Mouse (Mus musculus) forebrain, postnatal 0 days (tissue): ENCODE data around the gene Iqcg. TPM values are rescaled to one million over a fixed set of nuclear protein-coding genes. Genes with fewer than 3 reads are reported as not detected.
A peak's percentile ranks its signal among the peaks of the same experiment; 100 is the strongest.

ENCODE experiments used
- ATAC-seq: fragments of 200-750 bp; cut with Nextera tagmentation; 2 replicates; pipeline ENCODE4 v1.8.0; 2017; ENCODE audit warnings: mild to moderate bottlenecking, moderate library complexity
- DNase-seq: peaks from one replicate; pipeline ENCODE4 v3.0.0-alpha.2; 2015
- H3K27ac ChIP-seq: fragments of 300-500 bp; sonication (generic); 2 replicates; pipeline ENCODE4 v1.5.1; 2014; ENCODE audit warnings: low read depth, mild to moderate bottlenecking, antibody characterized with exemption, low read length, moderate library complexity, mixed read lengths
- H3K27me3 ChIP-seq: fragments of 300-500 bp; sonication (generic); 2 replicates; pipeline ENCODE4 v1.6.1; 2014; ENCODE audit warnings: mild to moderate bottlenecking, low read length, mixed read lengths; ENCODE audit not compliant: insufficient read depth
- H3K36me3 ChIP-seq: fragments of 300-500 bp; sonication (generic); 2 replicates; pipeline ENCODE4 v1.6.1; 2014; ENCODE audit warnings: mild to moderate bottlenecking, moderate library complexity; ENCODE audit not compliant: insufficient read depth
- H3K4me1 ChIP-seq: fragments of 300-500 bp; sonication (generic); 2 replicates; pipeline ENCODE4 v1.6.1; 2014; ENCODE audit warnings: antibody characterized with exemption; ENCODE audit not compliant: insufficient read depth
- H3K4me2 ChIP-seq: fragments of 300-500 bp; sonication (generic); 2 replicates; pipeline ENCODE4 v1.6.1; 2014; ENCODE audit warnings: low read depth, mild to moderate bottlenecking, moderate library complexity
- H3K4me3 ChIP-seq: fragments of 300-500 bp; sonication (generic); 2 replicates; pipeline ENCODE4 v1.5.1; 2014; ENCODE audit warnings: low read depth, low read length, mixed read lengths
- H3K9ac ChIP-seq: fragments of 300-500 bp; sonication (generic); 2 replicates; pipeline ENCODE4 v1.6.1; 2014; ENCODE audit warnings: mild to moderate bottlenecking
- H3K9me3 ChIP-seq: fragments of 300-500 bp; sonication (generic); 2 replicates; pipeline ENCODE4 v1.6.1; 2016; ENCODE audit warnings: low read length
- CTCF ChIP-seq: sonication (generic); IDR thresholded peaks from 2 replicates; pipeline ENCODE4 v1.5.1; 2016; ENCODE audit warnings: antibody characterized with exemption, control low read depth, low read depth
- WGBS: fragments of 180-500 bp; shearing (Covaris S2); extraction: QIAGEN DNeasy Blood & Tissue Kit; methylation state at CpG from one replicate; pipeline ENCODE4 v1.1.7; 2014; 5-methylcytosine and 5-hydroxymethylcytosine counted together
- microRNA counts: library from miRNA; unstranded; fragments of <30 nt; microRNA quantifications from one replicate; lab custom pipeline; 2015
- microRNA-seq, 2 experiments: library from miRNA; unstranded; fragments of <30 nt; microRNA quantifications; one replicate each; pipeline ENCODE4; 2016
- polyA plus RNA-seq: library from polyadenylated mRNA; unstranded; fragments of >200 nt; fragmentation: Nextera tagmentation; extraction: Ambion mirVana; gene quantifications from 2 replicates; pipeline ENCODE4 v1.2.1, GENCODE M21; 2015
- total RNA-seq: library from RNA; depleted of rRNA; stranded (reverse); fragments of >200 nt; gene quantifications from 2 replicates; pipeline ENCODE4 v1.2.3, GENCODE M21; 2014; rRNA removed

Gene Iqcg
- total and polyA plus RNA-seq, 2 experiments from 2014 or later: 6.0 to 8.3 TPM

DNA sequence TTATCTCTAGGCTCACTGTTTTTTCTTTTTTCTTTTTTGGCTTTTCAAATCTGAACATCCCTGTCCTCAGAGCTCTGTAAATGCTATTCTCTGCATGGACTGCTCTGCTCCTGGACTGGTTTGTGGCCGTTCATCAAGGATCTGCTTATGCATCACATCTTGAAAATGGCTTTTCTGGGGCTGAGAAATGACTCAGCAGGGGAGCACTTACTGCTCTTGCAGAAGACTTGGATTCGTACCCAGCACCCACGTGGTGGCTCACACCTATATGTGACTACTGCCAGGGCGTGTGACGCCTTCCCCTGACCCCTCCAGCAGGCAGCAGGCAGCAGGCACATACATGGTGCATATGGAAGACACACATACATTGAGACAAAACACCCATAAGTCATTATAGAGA lies 63.9 kb downstream of the Iqcg start:
- DNase-seq: no peak
- Histone ChIP-seq H3K4me1 (no peaks in the 10 kb centered on the region), H3K36me3 (peaks cover 34% of the 10 kb centered on the region), H3K9me3 (no peaks in the 10 kb centered on the region), H3K4me3 (no peak overlapping the region), H3K27ac (no peak overlapping the region), H3K4me2 (no peak overlapping the region), H3K9ac (no peak overlapping the region), H3K27me3 (no peaks in the 10 kb centered on the region)
- WGBS: 88% methylated on average over 5 of the region's 5 CpGs
- no peak for TF ChIP-seq CTCF
- ATAC-seq: no peak

DNA sequence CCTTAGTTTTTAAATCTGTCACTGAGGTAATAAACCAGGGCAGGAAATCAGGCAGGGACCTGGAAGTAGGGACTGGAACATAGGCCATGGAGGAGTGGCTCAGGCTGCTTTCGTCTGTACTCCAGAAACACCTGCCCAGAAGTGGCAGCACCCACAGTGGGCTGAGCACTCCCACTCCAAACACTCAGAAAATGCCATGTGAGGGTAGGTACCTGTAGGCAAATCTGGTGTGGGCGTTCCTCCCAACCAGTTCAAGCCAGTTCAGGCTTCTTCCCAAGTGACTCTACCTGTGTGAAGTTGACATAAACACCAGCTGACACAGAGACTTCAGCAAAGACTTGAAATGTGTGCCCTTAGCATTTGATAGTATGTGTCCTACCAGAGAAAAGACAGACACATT lies 71.4 kb downstream of the Iqcg start:
- no peak for DNase-seq
- no peaks in the 10 kb centered on the region for H3K9me3 ChIP-seq
- H3K4me1 ChIP-seq: no peaks in the 10 kb centered on the region
- no peak for ATAC-seq
- no peak overlapping the region for H3K9ac ChIP-seq
- 97% methylated on average over 2 of the region's 2 CpGs for WGBS
- H3K27me3 ChIP-seq: no peaks in the 10 kb centered on the region
- peaks cover 16% of the 10 kb centered on the region; the same call in 1 of the 2 replicates for H3K36me3 ChIP-seq
- H3K27ac ChIP-seq: no peak overlapping the region
- no peak overlapping the region for H3K4me3 ChIP-seq
- no peak for TF ChIP-seq CTCF
- no peak overlapping the region for H3K4me2 ChIP-seq

- peaks cover 21% of the 10 kb centered on the region; the same call in 1 of the 2 replicates for H3K36me3 ChIP-seq
- H3K27ac ChIP-seq: no peak overlapping the region
- ATAC-seq (no peak), DNase-seq (no peak)
- H3K4me3 ChIP-seq: no peak overlapping the region
- H3K27me3 ChIP-seq: no peaks in the 10 kb centered on the region
- no peaks in the 10 kb centered on the region for H3K9me3 ChIP-seq
- 90% methylated on average over 4 of the region's 4 CpGs for WGBS
- no peak for TF ChIP-seq CTCF
- no peak overlapping the region for H3K9ac ChIP-seq
- no peaks in the 10 kb centered on the region for H3K4me1 ChIP-seq
- no peak overlapping the region for H3K4me2 ChIP-seq
Measured at GRCm38 (mm10) chr16:32981405-32981804, 74.6 kb downstream of the Iqcg start.

- no peak overlapping the region for H3K27ac ChIP-seq
- H3K27me3 ChIP-seq: no peaks in the 10 kb centered on the region
- peaks cover 24% of the 10 kb centered on the region for H3K36me3 ChIP-seq
- WGBS: 54% methylated on average over 1 of the region's 1 CpGs
- H3K9me3 ChIP-seq: no peaks in the 10 kb centered on the region
- peak; percentile 8; the same call in 1 of the 2 replicates for ATAC-seq
- no peak overlapping the region for H3K9ac ChIP-seq
- no peak for TF ChIP-seq CTCF
- no peak for DNase-seq
- no peak overlapping the region for H3K4me3 ChIP-seq
- no peaks in the 10 kb centered on the region for H3K4me1 ChIP-seq
- no peak overlapping the region for H3K4me2 ChIP-seq
Measured at GRCm38 (mm10) chr16:32980227-32980626, 75.8 kb downstream of the Iqcg start.

- Histone ChIP-seq H3K4me3 (no peak overlapping the region), H3K4me2 (no peak overlapping the region), H3K9me3 (no peaks in the 10 kb centered on the region), H3K4me1 (no peaks in the 10 kb centered on the region), H3K36me3 (peaks cover 19% of the 10 kb centered on the region), H3K27me3 (no peaks in the 10 kb centered on the region), H3K27ac (no peak overlapping the region), H3K9ac (no peak overlapping the region)
- 81% methylated on average over 2 of the region's 2 CpGs for WGBS
- ATAC-seq (no peak), DNase-seq (no peak)
- no peak for TF ChIP-seq CTCF
Measured at GRCm38 (mm10) chr16:32973047-32973446, 83.0 kb downstream of the Iqcg start.

- H3K27ac ChIP-seq: no peak overlapping the region
Measured at GRCm38 (mm10) chr16:32972535-32972934, 83.5 kb downstream of the Iqcg start.

More at GRCm38 (mm10) chr16:32972535-32972934, 83.5 kb downstream of the Iqcg start:
- H3K9ac ChIP-seq: no peak overlapping the region
- WGBS: 79% methylated on average over 5 of the region's 5 CpGs
- DNase-seq (no peak), ATAC-seq (no peak)
- H3K9me3 ChIP-seq: no peaks in the 10 kb centered on the region
- no peak overlapping the region for H3K4me2 ChIP-seq
- H3K4me1 ChIP-seq: no peaks in the 10 kb centered on the region
- no peak overlapping the region for H3K4me3 ChIP-seq
- H3K27me3 ChIP-seq: no peaks in the 10 kb centered on the region
- TF ChIP-seq CTCF: no peak
- peaks cover 19% of the 10 kb centered on the region for H3K36me3 ChIP-seq

MicroRNAs within 50 kb of the gene (microRNA counts, 519-probe panel; counts per million panel counts)
- microRNA mmu-miR-1947 (lab: Ali Mortazavi, UCI): not detected

Small RNA genes lying within 50 kb of the gene (microRNA-seq; reads per million reads assigned to microRNA genes)
- gene Gm22231: 0 reads per million in 2 experiments
- gene Mir1947: 1.9 to 2.2 reads per million in 2 experiments

Other genes starting within 250 kb of the Iqcg start
- gene Smbd1, start 245.7 kb downstream of the Iqcg start, total RNA-seq: not detected in 2 replicates
- not detected in 2 replicates for gene Smbd1, start 245.7 kb downstream of the Iqcg start, polyA plus RNA-seq
- gene Fyttd1, start 178.7 kb downstream of the Iqcg start, total RNA-seq: 121 and 142 TPM in 2 replicates
- 119 and 129 TPM in 2 replicates for gene Fyttd1, start 178.7 kb downstream of the Iqcg start, polyA plus RNA-seq
- gene Rubcn, start 178.5 kb downstream of the Iqcg start, total RNA-seq: 70.9 and 81.0 TPM in 2 replicates
- 20.2 and 25.7 TPM in 2 replicates for gene Rubcn, start 178.5 kb downstream of the Iqcg start, polyA plus RNA-seq
- gene Lrch3, start 142.1 kb downstream of the Iqcg start, total RNA-seq: 41.5 and 50.3 TPM in 2 replicates
- 10.6 and 19.6 TPM in 2 replicates for gene Lrch3, start 142.1 kb downstream of the Iqcg start, polyA plus RNA-seq
- 721 and 854 TPM in 2 replicates for gene Rpl35a, start 235 bp upstream of the Iqcg start, total RNA-seq
- 482 and 654 TPM in 2 replicates for gene Rpl35a, start 235 bp upstream of the Iqcg start, polyA plus RNA-seq
- 7.3 and 16.6 TPM in 2 replicates for gene Lmln, start 6.3 kb upstream of the Iqcg start, total RNA-seq
- gene Lmln, start 6.3 kb upstream of the Iqcg start, polyA plus RNA-seq: 0.87 and 3.0 TPM in 2 replicates
- gene Osbpl11, start 128.9 kb upstream of the Iqcg start, total RNA-seq: 23.5 and 24.8 TPM in 2 replicates
- gene Osbpl11, start 128.9 kb upstream of the Iqcg start, polyA plus RNA-seq: 9.0 and 13.3 TPM in 2 replicates
- gene Snx4, start 195.2 kb upstream of the Iqcg start, total RNA-seq: 91.1 and 108 TPM in 2 replicates
- 93.5 and 95.4 TPM in 2 replicates for gene Snx4, start 195.2 kb upstream of the Iqcg start, polyA plus RNA-seq